Mouse (Mus musculus) midbrain, embryonic 14.5 days (tissue): ENCODE data around the gene Top1. TPM values are rescaled to one million over a fixed set of nuclear protein-coding genes. Genes with fewer than 3 reads are reported as not detected.

Experiments
- ATAC-seq: fragments of 200-750 bp; cut with Nextera tagmentation; 2 replicates; pipeline ENCODE4 v1.8.0; 2017; ENCODE audit warnings: moderate number of reproducible peaks, moderate library complexity; ENCODE audit not compliant: low FRiP score, low TSS enrichment
- DNase-seq: peaks from one replicate; pipeline ENCODE4 v3.0.0-alpha.2; 2015
- H3K27ac ChIP-seq: fragments of 300-500 bp; sonication (generic); replicated peaks from 2 replicates; pipeline ENCODE4 v1.5.1; 2014; ENCODE audit warnings: mild to moderate bottlenecking, low read depth, low read length, moderate library complexity
- H3K27me3 ChIP-seq: fragments of 300-500 bp; sonication (generic); 2 replicates; pipeline ENCODE4 v1.6.1; 2014; ENCODE audit warnings: low read length, control low read depth, mixed read lengths; ENCODE audit not compliant: control insufficient read depth, insufficient read depth
- H3K36me3 ChIP-seq: fragments of 300-500 bp; sonication (generic); 2 replicates; pipeline ENCODE4 v1.6.1; 2014; ENCODE audit warnings: low read length, control low read depth; ENCODE audit not compliant: control insufficient read depth, insufficient read depth
- H3K4me1 ChIP-seq: fragments of 300-500 bp; sonication (generic); 2 replicates; pipeline ENCODE4 v1.6.1; 2014; ENCODE audit warnings: mild to moderate bottlenecking, antibody characterized with exemption, low read length, control low read depth; ENCODE audit not compliant: control insufficient read depth, insufficient read depth
- H3K4me2 ChIP-seq: fragments of 300-500 bp; sonication (generic); 2 replicates; pipeline ENCODE4 v1.6.1; 2014; ENCODE audit warnings: mild to moderate bottlenecking, low read length, moderate library complexity
- H3K4me3 ChIP-seq: fragments of 300-500 bp; sonication (generic); replicated peaks from 2 replicates; pipeline ENCODE4 v1.5.1; 2014; ENCODE audit warnings: low read depth, low read length
- H3K9ac ChIP-seq: fragments of 300-500 bp; sonication (generic); replicated peaks from 2 replicates; pipeline ENCODE4 v1.6.1; 2014; ENCODE audit warnings: mild to moderate bottlenecking, low read length, moderate library complexity
- H3K9me3 ChIP-seq: fragments of 300-500 bp; sonication (generic); 2 replicates; pipeline ENCODE4 v1.6.1; 2016; ENCODE audit warnings: low read length, control low read depth, mixed read lengths; ENCODE audit not compliant: control insufficient read depth
- WGBS: fragments of 180-500 bp; shearing (Covaris S2); extraction: QIAGEN DNeasy Blood & Tissue Kit; methylation state at CpG from one replicate; pipeline ENCODE4 v1.1.7; 2014; 5-methylcytosine and 5-hydroxymethylcytosine counted together
- polyA plus RNA-seq: library from polyadenylated mRNA; unstranded; fragments of >200 nt; fragmentation: Nextera tagmentation; extraction: Ambion mirVana; gene quantifications from 2 replicates; pipeline ENCODE4 v1.2.1, GENCODE M21; 2014

Top1 gene
- polyA plus RNA-seq, 1 experiment from 2014 or later: 83.2 TPM

- no peaks in the 10 kb centered on the region for H3K9me3 ChIP-seq
- no peak overlapping the region for H3K27ac ChIP-seq
- peaks cover 69% of the 10 kb centered on the region for H3K36me3 ChIP-seq
- H3K4me2 ChIP-seq: no peak overlapping the region
- DNase-seq: no peak
- 90% methylated on average over 4 of the region's 4 CpGs for WGBS
- no peaks in the 10 kb centered on the region for H3K27me3 ChIP-seq
- no peak overlapping the region for H3K9ac ChIP-seq
- no peaks in the 10 kb centered on the region for H3K4me1 ChIP-seq
- no peak overlapping the region for H3K4me3 ChIP-seq
- ATAC-seq: no peak
These were observed 77.0 kb downstream of the Top1 start for GRCm38 (mm10) chr2:160722714-160723113.

DNA sequence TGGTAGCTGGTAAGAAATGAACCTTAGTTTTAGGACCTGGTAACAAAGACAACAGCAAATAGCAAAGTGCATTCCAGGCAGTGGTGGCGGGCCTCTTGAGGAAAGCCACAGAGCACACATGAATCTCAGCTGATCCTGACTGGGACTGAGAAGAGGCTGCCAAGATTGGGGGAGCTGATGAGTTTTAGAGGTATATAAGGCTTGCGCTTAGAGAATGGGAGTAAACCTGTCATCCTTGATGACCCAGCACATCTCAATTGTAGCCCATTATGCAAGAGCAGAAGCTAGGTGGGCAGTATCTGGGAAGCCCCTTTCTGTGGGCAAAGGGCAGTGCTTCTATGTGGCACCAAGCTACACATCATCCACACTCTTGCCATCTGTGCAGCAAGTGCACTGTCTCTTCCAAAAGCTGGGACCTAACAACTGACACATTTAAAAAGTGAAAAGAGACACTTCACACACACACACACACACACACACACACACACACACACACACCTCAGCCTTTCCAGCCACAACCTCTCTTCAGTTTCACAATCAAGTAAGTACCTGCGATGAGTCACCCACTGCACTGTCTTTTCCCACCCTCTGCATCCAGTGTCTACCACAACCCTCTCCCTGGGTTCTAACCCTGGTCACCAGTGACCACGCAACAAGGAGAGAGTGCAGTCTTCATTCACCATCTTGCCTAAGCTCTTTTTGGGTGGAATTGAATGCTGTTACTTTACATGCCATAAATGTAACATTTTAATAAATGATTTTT lies 78.1 kb downstream of the Top1 start:
- peaks cover 59% of the 10 kb centered on the region for H3K36me3 ChIP-seq

GRCm38 (mm10) chr2:160724536-160724935 lies 78.8 kb downstream of the Top1 start:
- H3K27ac ChIP-seq: no peak overlapping the region
- H3K36me3 ChIP-seq: peaks cover 51% of the 10 kb centered on the region
- no peaks in the 10 kb centered on the region for H3K4me1 ChIP-seq
- no peak overlapping the region for H3K9ac ChIP-seq
- 90% methylated on average over 5 of the region's 5 CpGs for WGBS
- H3K4me3 ChIP-seq: no peak overlapping the region
- no peaks in the 10 kb centered on the region for H3K9me3 ChIP-seq
- no peaks in the 10 kb centered on the region for H3K27me3 ChIP-seq
- H3K4me2 ChIP-seq: no peak overlapping the region
- no peak for DNase-seq
- no peak for ATAC-seq

More for the DNA sequence above, 78.1 kb downstream of the Top1 start:
- Histone ChIP-seq H3K27ac (no peak overlapping the region), H3K9me3 (no peaks in the 10 kb centered on the region), H3K4me2 (no peak overlapping the region), H3K4me1 (no peaks in the 10 kb centered on the region), H3K27me3 (no peaks in the 10 kb centered on the region), H3K9ac (no peak overlapping the region), H3K4me3 (no peak overlapping the region)
- 95% methylated on average over 4 of the region's 4 CpGs for WGBS
- no peak for ATAC-seq
- DNase-seq: no peak

DNA sequence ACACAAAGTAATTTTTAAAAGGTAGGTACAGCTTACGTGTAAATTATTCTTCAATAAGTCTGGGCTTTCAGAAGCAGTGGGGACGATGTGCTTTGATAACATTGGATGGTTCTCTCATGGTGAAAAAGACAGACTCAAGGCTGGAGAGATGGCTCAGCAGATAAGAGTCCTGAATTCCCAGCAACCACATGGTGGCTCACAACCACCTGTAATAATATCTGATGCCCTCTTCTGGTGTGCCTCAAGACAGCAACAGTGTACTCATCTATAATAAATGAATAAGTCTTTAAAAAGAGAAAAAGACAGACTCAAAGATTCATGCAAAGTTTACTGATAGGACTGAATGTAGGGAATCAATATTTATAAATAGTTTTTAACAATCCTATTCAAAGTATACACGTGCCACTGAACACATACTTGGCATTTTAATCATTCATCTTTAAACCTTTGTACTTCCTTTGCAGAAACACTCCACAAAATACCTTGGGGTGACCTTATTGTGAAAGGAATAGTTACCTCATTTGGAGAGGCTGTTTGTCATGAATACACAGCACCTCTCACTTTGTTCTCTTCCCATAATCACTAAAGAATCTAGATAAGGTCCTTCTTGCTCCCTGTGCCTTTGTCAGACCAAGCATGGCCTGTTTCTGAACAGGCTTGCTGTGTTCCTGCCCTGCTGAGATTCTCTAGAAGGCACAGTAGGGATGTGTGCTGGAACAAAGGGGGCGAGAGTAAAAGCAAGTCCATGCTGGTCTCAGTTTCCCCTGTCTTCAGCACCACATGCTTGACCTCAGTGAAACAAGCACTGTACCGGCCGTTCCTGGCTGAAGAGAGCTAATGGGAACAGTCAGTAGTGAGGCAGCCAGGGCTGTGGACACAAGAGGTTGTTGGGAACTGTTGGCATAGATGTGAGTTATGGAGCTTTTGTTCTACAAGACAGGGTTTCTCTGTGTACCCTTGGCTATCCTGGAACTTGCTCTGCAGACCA lies 80.5 kb downstream of the Top1 start:
- ATAC-seq (no peak), DNase-seq (no peak)
- Histone ChIP-seq H3K4me2 (no peak overlapping the region), H3K27ac (no peak overlapping the region), H3K4me1 (peaks cover 9% of the 10 kb centered on the region; the same call in 1 of the 2 replicates), H3K9me3 (no peaks in the 10 kb centered on the region), H3K27me3 (no peaks in the 10 kb centered on the region), H3K36me3 (peaks cover 36% of the 10 kb centered on the region), H3K9ac (no peak overlapping the region), H3K4me3 (no peak overlapping the region)
- WGBS: 85% methylated on average over 6 of the region's 6 CpGs

DNA sequence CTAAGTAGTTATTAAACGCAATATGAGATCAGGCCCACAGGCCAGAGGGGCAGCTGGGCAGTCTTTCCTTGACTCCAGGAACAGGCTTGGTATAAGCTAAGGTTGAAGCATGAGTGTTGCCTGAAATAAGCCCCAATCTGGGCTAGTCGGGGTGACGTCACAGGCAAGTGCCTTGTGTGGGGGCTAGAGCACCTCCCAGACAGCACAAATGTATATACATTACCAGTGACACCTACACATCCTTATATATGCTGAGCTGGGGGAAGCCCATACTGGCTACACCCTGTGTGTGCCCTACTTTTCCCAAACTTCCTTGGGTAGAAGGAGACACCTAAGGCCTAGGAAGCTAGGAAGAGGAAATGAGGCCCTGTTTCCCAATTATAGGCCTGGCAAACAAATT lies 83.3 kb downstream of the Top1 start:
- ATAC-seq (no peak), DNase-seq (no peak)
- Histone ChIP-seq H3K27ac (no peak overlapping the region), H3K9me3 (no peaks in the 10 kb centered on the region), H3K27me3 (no peaks in the 10 kb centered on the region), H3K4me1 (peaks cover 28% of the 10 kb centered on the region), H3K36me3 (peaks cover 16% of the 10 kb centered on the region), H3K4me2 (no peak overlapping the region), H3K4me3 (no peak overlapping the region), H3K9ac (no peak overlapping the region)
- WGBS: 91% methylated on average over 3 of the region's 3 CpGs

GRCm38 (mm10) chr2:160729436-160729835 lies 83.7 kb downstream of the Top1 start:
- H3K9me3 ChIP-seq: no peaks in the 10 kb centered on the region
- no peak overlapping the region for H3K4me2 ChIP-seq
- H3K9ac ChIP-seq: no peak overlapping the region
- no peak for DNase-seq
- H3K27me3 ChIP-seq: no peaks in the 10 kb centered on the region
- ATAC-seq: no peak
- peaks cover 16% of the 10 kb centered on the region for H3K36me3 ChIP-seq
- 87% methylated on average over 2 of the region's 2 CpGs for WGBS
- H3K4me1 ChIP-seq: peaks cover 32% of the 10 kb centered on the region
- H3K4me3 ChIP-seq: no peak overlapping the region
- H3K27ac ChIP-seq: no peak overlapping the region

GRCm38 (mm10) chr2:160729851-160730796 lies 84.4 kb downstream of the Top1 start:
- no peak for ATAC-seq
- Histone ChIP-seq H3K4me2 (peak overlapping the region; percentile 75), H3K9me3 (no peaks in the 10 kb centered on the region), H3K4me3 (peak overlapping the region; percentile 89), H3K27ac (peak overlapping the region; percentile 99), H3K4me1 (peaks cover 39% of the 10 kb centered on the region), H3K9ac (peak overlapping the region; percentile 100), H3K36me3 (peaks cover 15% of the 10 kb centered on the region), H3K27me3 (no peaks in the 10 kb centered on the region)
- peak; percentile 60 for DNase-seq
- 27% methylated on average over 17 of the region's 17 CpGs for WGBS

- Histone ChIP-seq H3K27ac (peak overlapping the region; percentile 99), H3K4me2 (peak overlapping the region; percentile 75), H3K4me3 (peak overlapping the region; percentile 89), H3K27me3 (no peaks in the 10 kb centered on the region), H3K36me3 (peaks cover 18% of the 10 kb centered on the region), H3K4me1 (peaks cover 39% of the 10 kb centered on the region), H3K9ac (peak overlapping the region; percentile 100), H3K9me3 (no peaks in the 10 kb centered on the region)
- DNase-seq: no peak
- 8% methylated on average over 18 of the region's 19 CpGs for WGBS
- no peak for ATAC-seq
These were observed 85.1 kb downstream of the Top1 start for GRCm38 (mm10) chr2:160730797-160731116.
